Mouse (Mus musculus) cerebellum, adult 18-20 months (tissue): ENCODE data around the gene Gm3776.
A peak's percentile ranks its signal among the peaks of the same experiment; 100 is the strongest.
"Not testable (repeated sequence)": the region's sequence is repeated elsewhere in the genome, so short reads cannot be mapped to it uniquely, and the experiment has no call there.

Experiments used
- DNase-seq, 2 experiments: peaks; one replicate each; pipeline ENCODE4 v3.0.0; 2021

The Gm3776 gene

DNA sequence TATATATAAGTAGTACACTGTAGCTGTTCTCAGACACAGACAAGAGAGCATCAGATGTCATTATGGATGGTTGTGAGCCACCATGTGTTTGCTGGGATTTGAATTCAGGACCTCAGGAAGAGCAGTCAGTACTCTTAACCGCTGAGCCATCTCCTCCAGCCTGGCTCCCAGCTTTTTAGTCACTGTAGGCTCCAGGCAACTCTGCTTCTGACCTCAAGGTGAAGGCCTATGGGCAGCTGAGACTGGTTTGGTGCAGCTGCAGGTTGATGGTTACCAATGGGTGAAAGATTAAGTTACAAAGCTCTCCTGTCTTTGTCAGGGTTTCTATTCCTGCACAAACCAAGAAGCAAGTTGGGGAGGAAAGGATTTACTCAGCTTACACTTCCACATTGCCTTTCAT lies 36.8 kb downstream of the Gm3776 start:
- not testable (repeated sequence) for DNase-seq

DNA sequence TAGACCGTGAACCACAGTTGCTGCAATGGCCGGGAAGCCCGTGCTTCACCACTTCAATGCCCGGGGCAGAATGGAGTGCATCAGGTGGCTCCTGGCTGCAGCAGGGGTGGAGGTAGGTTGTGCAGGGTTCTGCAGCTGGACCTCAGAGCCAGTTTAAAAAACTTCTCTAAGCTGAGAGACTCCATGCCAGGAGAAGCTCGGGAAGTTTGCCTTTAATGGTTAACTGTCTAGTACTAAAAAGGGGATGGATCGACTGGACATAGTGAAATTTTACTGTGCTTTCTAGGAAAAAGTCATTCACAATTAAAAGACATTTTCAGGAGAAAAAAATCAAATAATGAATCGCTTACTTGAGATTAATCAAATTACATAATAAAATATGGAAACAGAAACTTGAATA lies 37.9 kb downstream of the Gm3776 start:
- not testable (repeated sequence) for DNase-seq

DNA sequence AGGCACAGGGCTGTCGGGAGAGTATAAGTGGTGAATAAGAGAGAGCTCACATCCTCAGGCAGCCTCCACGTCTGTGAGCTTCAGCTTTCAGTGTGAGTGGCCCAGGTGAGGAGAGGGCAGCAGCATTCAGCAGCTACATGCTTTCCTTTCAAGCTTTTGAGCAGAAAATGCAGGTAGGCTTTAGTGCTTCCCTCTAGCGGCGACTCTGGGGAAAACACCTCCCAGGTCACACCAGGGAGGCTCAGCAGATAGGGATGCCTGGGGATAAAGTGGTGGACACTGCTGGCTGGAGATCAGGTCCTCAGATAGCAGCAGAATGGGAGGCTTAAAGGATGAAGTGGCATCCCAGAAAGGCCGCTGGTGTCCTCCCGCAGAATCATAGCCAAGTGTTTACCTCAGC lies 39.2 kb downstream of the Gm3776 start:
- peak; percentile 33 to 40 for DNase-seq

DNA sequence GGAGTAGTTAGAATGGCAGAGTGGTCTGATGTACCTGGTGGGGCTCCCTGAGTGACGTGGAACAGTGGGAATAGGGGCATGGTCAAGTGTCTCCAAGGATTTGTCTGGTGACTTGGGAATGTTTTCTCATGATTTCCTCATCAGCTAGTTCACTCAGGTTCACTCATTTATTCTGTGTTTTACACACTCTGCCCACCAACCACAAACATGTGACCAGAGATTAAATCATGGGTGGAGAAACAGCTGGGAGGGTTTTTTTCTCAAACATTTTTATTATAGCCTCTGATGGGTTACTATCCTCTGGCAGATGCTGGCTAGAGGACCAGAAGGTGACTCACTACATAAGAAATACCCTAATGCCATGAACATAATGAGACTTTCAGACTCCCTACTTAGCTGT lies 41.3 kb downstream of the Gm3776 start:
- no peak for DNase-seq

DNA sequence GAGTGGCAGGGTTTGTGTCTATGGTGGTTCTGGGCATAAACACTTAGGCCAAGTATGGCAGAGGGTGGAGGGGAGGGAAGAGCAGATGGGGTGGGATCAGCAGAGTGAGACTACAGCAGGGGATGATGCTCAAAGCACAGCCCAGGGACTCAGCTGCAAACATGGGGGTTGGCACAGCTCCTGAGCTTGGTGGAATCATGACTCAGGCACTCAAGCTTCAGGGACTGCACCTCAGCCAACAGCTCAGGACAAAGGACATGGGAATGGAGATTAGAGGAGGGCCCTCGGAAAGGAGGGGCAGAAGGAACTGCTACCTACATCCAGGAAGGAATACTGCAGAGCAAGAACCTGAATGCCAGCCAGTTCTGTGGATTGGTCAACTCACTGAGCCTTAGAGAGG lies 42.2 kb downstream of the Gm3776 start:
- DNase-seq = not testable (repeated sequence)

DNA sequence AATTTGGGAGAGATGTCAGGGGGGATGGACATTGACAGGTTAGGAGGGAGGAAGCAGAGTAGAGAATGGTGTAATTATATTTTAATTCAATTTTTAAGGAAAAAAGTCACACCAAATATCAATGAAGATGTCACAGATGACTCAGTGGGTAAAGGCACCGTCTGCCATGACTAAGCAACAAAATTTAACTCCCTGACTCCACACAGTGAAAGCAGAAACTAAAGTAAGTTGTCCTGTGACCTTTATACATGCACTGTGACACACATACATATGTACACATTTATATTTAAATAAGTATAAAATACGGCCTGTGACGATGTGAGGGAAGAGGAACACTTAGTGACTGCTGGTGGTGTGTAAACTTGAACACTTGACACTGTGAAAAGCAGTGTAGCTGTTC lies 51.2 kb downstream of the Gm3776 start:
- DNase-seq = not testable (repeated sequence)

DNA sequence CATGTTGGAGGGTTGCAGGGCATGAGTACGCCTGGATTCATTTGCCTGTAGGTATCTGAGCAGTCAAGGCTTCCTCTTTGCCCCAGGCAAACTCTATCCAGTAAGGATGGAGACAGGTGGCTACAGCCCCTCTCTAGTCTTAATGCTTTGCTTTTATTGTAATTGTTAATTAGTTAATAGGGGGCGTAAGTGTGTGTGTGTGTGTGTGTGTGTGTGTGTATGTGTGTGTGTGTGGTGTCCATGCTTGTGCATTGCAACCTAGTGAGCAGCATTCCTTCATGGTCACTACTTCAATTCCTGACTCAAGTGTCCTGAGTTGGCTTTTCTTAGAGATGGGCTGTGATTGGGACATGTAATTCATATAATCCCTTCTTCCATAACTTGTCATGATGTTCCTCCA lies 57.8 kb downstream of the Gm3776 start, which contains the start of gene Omt2a:
Gene Omt2a (minus strand): TSS at position 101 of the 400 bp plus-strand sequence.
- DNase-seq = no peak
